Mouse (Mus musculus) C2C12 (cell line): ENCODE measurements at regions not wholly inside any gene's neighbourhood (a gene's known extent, or its start where the extent isn't known, plus 50 kb on each side); places are given as distances from the start of the nearest gene placed in this dataset.

ENCODE experiments used
- H3K27me3 ChIP-seq: one replicate; pipeline ENCODE4 v1.6.1; 2011; ENCODE audit not compliant: control insufficient read depth, insufficient read depth, insufficient read length
- H3K36me3 ChIP-seq: one replicate; pipeline ENCODE4 v1.6.1; 2011; ENCODE audit not compliant: control insufficient read depth, insufficient read depth
- H3K4me3 ChIP-seq: one replicate; pipeline ENCODE4 v1.5.1; 2011; ENCODE audit warnings: mild to moderate bottlenecking, control low read depth; ENCODE audit not compliant: poor library complexity, insufficient read depth, severe bottlenecking
- H3K79me2 ChIP-seq: one replicate; pipeline ENCODE4 v1.6.1; 2011; ENCODE audit not compliant: control insufficient read depth, insufficient read depth
- H3K79me3 ChIP-seq: one replicate; pipeline ENCODE4 v1.6.1; 2011; ENCODE audit warnings: low read depth, control low read depth
- H3ac ChIP-seq: one replicate; pipeline ENCODE3; 2011; ENCODE audit warnings: low read depth; ENCODE audit not compliant: control insufficient read depth, insufficient read length
- CEBPB ChIP-seq: IDR thresholded peaks from one replicate; pipeline ENCODE4 v1.6.1; 2011; ENCODE audit warnings: low read depth, mild to moderate bottlenecking, control low read depth, moderate library complexity
- CTCF ChIP-seq: IDR thresholded peaks from one replicate; pipeline ENCODE4 v1.5.1; 2011; ENCODE audit not compliant: control insufficient read depth, insufficient read depth, insufficient read length
- FOSL1 ChIP-seq: IDR thresholded peaks from one replicate; pipeline ENCODE4 v1.8.0; 2011; ENCODE audit warnings: mild to moderate bottlenecking, low read length; ENCODE audit not compliant: poor library complexity, insufficient read depth, severe bottlenecking
- MAX ChIP-seq: IDR thresholded peaks from one replicate; pipeline ENCODE4 v1.6.1; 2011; ENCODE audit warnings: mild to moderate bottlenecking, control low read depth
- MYOD1 ChIP-seq: IDR thresholded peaks from one replicate; pipeline ENCODE4 v1.6.1; 2011; ENCODE audit warnings: low read depth; ENCODE audit not compliant: control insufficient read depth, insufficient read length
- MYOG ChIP-seq: IDR thresholded peaks from one replicate; pipeline ENCODE4 v1.6.1; 2011; ENCODE audit not compliant: control insufficient read depth, insufficient read length; ENCODE audit errors: extremely low read depth
- USF1 ChIP-seq: IDR thresholded peaks from one replicate; pipeline ENCODE4 v1.6.1; 2011; ENCODE audit warnings: low read depth, mild to moderate bottlenecking, control low read depth, moderate library complexity

DNA sequence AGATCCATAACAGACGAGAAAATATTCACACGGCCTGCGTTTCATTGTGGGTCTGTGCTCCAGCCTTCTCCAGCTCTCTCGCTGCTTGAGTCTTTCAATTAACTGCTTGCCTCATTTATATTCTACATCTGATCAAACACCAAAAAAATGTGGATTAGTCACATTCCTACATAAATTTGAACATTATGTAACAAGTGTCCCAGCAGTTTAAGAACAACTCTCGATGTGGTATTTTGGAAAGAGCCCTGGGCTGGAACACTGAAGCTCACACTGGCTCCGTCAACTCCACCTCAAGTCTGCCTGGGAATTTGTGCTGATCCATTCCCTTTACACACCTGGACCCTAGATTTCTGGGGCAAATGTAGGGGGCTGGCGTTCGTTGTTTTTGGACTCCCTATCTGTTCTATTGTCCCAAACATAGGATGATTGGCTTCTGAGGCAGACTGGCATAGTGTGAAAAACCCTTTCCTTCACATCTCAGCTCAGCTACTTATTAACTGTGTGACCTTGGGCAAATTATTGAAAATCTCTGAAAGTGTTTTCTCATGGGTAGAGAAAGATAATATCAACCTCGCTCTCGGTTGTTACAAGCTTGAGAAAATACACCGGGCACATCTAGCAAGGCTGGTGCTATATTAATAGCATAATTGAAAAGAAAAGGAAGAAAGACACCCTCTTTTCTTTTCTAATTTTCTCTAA, 161.0 kb upstream of the Rfx3 start:
- no peak overlapping the region for H3ac ChIP-seq
- no peaks in the 10 kb centered on the region for H3K27me3 ChIP-seq
- no peaks in the 10 kb centered on the region for H3K79me3 ChIP-seq
- no peaks in the 10 kb centered on the region for H3K79me2 ChIP-seq
- H3K4me3 ChIP-seq, result no peak overlapping the region
- TF ChIP-seq USF1, result no peak
- no peak for TF ChIP-seq CTCF
- no peak for TF ChIP-seq MYOD1
- no peak for TF ChIP-seq CEBPB
- TF ChIP-seq MAX, result no peak
- TF ChIP-seq MYOG, result no peak
- TF ChIP-seq FOSL1, result no peak
- H3K36me3 ChIP-seq, result no peaks in the 10 kb centered on the region

DNA sequence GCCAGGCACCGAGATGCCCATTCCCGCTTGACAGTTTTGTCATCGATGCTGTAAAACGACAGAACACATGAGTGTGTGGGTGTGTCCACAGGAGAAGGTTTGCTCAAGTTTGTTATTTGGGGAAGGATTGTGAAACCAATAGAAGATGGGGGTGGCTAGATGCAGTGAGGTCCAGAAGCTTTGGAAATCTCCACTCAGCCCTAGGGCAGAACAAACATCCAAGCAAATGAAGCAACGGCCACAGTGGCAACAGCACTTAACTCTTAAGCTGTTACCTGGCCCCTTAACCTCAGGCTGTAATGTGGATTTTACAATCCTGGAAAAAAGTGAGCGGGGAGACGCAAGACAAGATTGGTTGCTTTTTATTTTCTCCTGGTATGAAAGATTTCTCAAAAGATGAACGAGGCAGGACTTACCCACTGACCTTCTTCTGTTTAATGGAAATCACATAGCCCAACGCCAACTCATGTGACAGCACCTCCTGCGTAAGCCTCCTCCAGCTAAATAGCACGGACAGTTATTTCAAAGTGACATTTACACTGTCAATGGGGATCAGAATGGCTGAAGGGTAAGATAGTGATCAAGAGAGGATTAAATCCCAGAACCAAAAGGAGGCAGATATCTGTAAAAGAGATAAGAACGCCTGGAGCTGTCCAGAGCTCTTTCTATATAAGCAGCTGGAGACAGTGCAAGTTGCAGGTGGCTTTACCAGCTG, 156.6 kb upstream of the Rfx3 start:
- TF ChIP-seq CTCF (no peak), CEBPB (no peak), USF1 (no peak), MYOG (no peak), MYOD1 (no peak), MAX (no peak), FOSL1 (no peak)

DNA sequence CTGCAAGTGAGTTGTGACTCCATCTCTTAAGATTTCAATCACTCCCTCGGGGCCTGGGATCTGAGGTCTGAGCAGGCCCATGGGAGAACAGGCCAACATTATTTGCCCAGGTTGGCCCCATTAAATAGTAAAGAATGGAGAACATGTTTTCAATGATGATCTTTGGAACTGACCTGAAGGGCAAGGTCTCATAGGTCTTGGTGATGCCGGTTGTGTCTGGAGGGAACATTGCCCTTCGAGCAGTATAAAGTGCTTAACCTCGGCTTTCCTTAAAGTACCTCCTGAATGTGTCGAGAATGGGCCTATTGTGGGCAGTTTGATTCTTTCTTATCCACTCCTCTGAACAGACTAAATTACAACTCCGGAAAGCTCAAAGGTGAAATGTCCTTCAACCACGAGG, 155.7 kb upstream of the Rfx3 start:
- Histone ChIP-seq H3K27me3 (no peaks in the 10 kb centered on the region), H3K4me3 (no peak overlapping the region)

More for the DNA sequence above, 156.6 kb upstream of the Rfx3 start:
- Histone ChIP-seq H3K79me3 (no peaks in the 10 kb centered on the region), H3K4me3 (no peak overlapping the region), H3ac (no peak overlapping the region), H3K79me2 (no peaks in the 10 kb centered on the region), H3K36me3 (no peaks in the 10 kb centered on the region), H3K27me3 (no peaks in the 10 kb centered on the region)

DNA sequence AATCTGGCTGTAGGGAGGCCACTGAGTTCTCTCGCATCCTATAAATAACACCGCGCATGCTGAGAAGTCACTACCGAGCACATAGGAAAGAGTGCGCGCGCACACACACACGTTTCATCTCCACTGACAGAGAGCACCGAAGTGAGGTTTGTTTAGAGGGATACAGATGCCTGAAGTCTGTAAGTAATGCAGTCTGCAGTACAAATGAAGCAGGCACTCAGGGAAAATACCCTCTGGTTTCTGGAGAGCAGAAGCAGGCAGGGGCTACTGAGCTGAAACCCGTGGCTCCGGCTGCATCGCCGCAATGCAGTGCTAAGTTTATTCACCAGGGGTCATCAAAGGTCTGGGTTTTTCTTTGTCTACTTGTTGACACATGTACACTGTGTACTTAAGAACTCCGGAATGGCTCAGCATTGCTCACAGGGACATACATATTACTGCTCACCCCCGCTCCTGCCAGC, 155.0 kb upstream of the Rfx3 start:
- Histone ChIP-seq H3K4me3 (no peak overlapping the region), H3ac (no peak overlapping the region), H3K79me3 (no peaks in the 10 kb centered on the region), H3K36me3 (no peaks in the 10 kb centered on the region), H3K27me3 (no peaks in the 10 kb centered on the region), H3K79me2 (no peaks in the 10 kb centered on the region)
- TF ChIP-seq CTCF (peak; percentile 36), CEBPB (no peak), FOSL1 (no peak)

More for the DNA sequence above, 155.7 kb upstream of the Rfx3 start:
- no peaks in the 10 kb centered on the region for H3K79me2 ChIP-seq
- TF ChIP-seq CEBPB (no peak), MYOG (no peak), USF1 (no peak), MAX (no peak), CTCF (no peak), MYOD1 (no peak)
- H3K36me3 ChIP-seq, result no peaks in the 10 kb centered on the region
- H3K79me3 ChIP-seq, result no peaks in the 10 kb centered on the region
- no peak overlapping the region for H3ac ChIP-seq

DNA sequence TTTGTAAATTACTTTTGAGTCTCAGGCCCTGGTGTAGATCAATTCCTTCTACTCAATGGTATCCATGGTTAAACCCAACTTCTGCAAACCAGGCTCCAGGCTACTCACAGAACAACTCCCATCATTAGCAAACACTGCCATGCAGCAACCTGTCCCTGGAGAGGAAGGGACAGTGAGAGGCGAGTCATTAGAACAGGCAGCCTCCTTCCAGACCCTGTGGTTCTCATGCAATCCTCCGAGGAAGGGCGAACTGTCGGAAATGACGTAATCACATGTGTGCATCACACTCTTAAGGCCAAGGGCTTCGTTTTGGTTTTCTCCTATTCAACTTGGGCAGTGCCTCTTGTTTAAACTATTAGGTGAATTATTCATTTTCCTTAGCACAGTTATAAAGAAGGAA, 152.2 kb upstream of the Rfx3 start:
- Histone ChIP-seq H3K79me2 (no peaks in the 10 kb centered on the region), H3ac (no peak overlapping the region), H3K36me3 (no peaks in the 10 kb centered on the region), H3K4me3 (no peak overlapping the region), H3K79me3 (no peaks in the 10 kb centered on the region), H3K27me3 (no peaks in the 10 kb centered on the region)
- TF ChIP-seq MYOD1 (no peak), MYOG (no peak), FOSL1 (no peak), MAX (no peak), CEBPB (no peak), CTCF (no peak), USF1 (no peak)

DNA sequence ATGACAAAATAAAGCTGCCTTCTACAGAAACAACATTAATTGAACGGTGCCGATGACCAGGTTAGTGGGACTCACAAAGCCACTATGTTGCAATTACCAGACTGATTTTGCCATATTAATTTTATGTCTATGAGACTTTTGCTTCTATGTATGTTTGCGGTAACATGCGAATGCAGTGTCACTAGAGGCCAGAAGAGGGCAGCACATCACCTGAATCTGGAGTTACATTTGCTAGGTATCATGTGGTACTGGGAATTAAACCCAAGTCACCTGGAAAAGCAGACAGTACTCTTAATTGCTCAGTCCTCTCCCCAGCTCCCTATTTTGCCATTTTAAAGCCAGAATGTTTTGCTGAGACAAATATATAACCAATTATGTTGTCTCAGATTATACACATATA, 149.6 kb upstream of the Rfx3 start:
- Histone ChIP-seq H3K79me3 (no peaks in the 10 kb centered on the region), H3K27me3 (no peaks in the 10 kb centered on the region), H3K4me3 (no peak overlapping the region), H3ac (no peak overlapping the region), H3K36me3 (no peaks in the 10 kb centered on the region), H3K79me2 (no peaks in the 10 kb centered on the region)
- TF ChIP-seq MAX (no peak), MYOD1 (no peak), CEBPB (no peak), FOSL1 (no peak), MYOG (no peak), USF1 (no peak), CTCF (no peak)
